Mouse (Mus musculus): ENCODE measurements at regions not wholly inside any gene's neighbourhood (a gene's known extent, or its start where the extent isn't known, plus 50 kb on each side); places are given as distances from the start of the nearest gene placed in this dataset.

- no peak for TF ChIP-seq GATA1 (IDR thresholded peaks at IDR 0.05; ENCODE audit: borderline replicate concordance, low read length)
- TF ChIP-seq FLI1 (IDR thresholded peaks at IDR 0.05; ENCODE audit: low read length) = no peak
Observed at GRCm38 (mm10) chr1:166817927-166818326, 136.3 kb upstream of the Fmo9 start.

All from megakaryocyte, embryonic 14.5 days (primary cell).